Mouse (Mus musculus) frontal cortex, adult 2 months (tissue): ENCODE measurements around the gene BC055324. TPM values are rescaled to one million over a fixed set of nuclear protein-coding genes. Genes with fewer than 3 reads are reported as not detected.

Experiments used
- DNase-seq, 2 experiments: peaks; one replicate each; pipeline ENCODE4 v3.0.0; 2022; ENCODE audit warnings: low spot score in 1 of 2; ENCODE audit errors: extremely low spot score in 1 of 2
- polyA plus RNA-seq: library from polyadenylated mRNA; depleted of rRNA; stranded (reverse); fragments of >200 nt; gene quantifications from 2 replicates; pipeline ENCODE4 v1.2.3, GENCODE M21; 2012

BC055324 gene
- polyA plus RNA-seq, 1 experiment: 0.98 TPM

DNA sequence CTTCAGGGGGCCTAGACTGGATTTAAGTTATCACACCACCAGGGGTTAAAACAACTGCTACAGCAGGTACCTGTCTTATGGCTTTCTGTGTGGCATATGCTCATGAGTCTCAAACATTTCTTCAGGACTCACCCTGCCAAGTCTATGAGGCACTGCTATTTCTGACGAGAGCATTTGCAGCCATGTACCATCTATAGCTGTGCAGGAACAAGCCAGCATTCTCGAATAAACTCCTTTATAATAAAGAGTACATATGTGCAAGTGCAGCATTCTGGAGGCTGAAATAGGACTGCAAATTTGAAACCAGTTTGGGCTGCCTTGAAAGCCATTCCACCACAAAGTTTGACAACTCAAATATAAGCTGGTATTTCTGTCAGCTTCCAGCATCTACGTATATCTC, 36.6 kb downstream of the BC055324 start:
- peak; percentile 25 to 37 for DNase-seq

DNA sequence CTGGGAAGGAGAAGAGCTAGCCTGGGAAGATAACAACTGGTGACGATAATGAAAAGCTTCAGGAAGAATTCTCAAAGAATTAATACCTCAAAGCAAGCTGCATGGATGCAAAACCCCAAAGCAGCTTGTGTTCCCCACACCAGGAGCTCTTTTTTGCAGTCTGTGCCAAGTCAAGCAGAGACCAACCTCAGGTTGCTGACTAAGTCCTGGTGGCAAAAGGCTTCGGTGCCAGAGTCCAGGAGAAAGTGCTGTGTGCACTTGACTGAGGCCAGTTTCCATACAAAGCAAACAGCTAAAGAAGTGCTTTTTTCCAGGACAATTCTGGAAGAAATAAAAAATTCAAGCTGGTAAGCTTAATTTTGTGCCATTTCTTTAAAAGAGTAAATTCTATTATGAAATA, 41.2 kb downstream of the BC055324 start:
- DNase-seq: no peak

DNA sequence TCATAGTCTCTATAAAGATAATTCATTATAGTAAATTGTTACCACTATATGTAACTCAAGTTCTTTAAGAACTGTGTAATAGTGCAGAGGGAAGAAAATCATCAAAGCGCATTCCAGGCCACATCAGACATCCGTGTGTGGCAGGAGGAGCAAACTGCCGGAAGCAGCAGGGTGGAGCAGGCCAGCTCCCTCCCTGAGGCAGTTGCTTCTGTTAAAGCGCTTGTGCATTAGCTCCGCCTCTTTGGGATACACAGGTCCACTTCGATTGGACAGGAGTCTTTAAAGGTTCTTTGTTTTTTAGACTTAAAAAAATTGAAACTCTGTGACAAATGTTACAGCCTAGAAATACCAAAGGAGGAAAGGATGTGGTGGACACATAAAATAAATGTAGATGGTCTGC, 52.5 kb downstream of the BC055324 start:
- no peak for DNase-seq

DNA sequence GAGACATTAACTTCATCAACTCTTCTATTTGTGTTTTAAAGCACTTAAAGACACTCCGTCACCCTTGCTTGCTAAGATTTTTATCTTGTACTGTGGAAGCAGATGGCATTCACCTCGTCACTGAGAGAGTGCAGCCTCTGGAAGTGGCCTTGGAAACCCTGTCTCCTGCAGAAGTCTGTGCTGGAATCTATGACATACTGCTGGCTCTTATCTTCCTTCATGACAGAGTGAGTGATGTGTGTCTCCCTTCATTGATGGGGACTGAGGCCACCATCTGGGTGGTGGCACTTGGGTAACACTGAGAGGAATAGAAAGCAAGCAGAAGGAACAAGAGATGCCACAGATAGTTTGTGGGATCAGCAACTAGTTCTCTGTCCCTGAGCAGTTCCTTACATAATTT, 60.0 kb downstream of the BC055324 start:
- DNase-seq: no peak

DNA sequence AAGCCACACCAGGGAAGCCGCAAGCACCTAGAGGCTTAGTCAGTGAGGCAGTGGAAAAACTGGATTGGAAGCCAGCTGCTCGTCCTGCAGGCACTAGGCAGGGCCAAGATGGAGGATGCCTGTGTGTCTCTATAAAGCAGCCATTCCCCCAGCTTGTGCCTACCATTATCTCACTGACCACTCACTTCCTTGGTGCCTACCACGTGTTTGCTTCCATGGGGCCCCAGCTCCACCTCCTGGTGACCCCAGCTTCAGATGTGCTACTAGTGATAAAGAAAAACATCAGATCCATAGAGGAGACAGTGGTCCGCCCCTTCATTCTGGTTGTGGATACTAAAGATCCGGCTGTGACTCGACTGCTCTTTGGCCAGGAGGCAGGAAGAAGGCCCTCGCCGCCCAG, 62.8 kb downstream of the BC055324 start:
- no peak for DNase-seq

DNA sequence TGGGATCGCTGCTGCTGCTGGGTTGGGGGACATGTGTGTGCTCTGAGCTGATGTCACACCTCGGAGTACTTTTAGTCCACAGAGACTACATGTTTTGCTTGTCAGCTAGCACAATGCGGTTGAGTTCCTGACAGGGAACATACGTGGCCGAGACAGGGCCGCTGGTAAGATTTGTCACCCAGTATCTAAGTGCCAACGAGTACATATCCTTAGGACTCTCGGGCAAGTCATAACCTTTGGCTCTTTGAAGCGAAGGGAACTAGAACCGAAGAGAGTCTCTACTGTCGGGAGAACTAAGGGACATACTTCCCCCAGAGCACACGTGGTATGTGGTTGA, 64.2 kb downstream of the BC055324 start:
- DNase-seq: peak in 1 of 2 experiments; percentile 17

DNA sequence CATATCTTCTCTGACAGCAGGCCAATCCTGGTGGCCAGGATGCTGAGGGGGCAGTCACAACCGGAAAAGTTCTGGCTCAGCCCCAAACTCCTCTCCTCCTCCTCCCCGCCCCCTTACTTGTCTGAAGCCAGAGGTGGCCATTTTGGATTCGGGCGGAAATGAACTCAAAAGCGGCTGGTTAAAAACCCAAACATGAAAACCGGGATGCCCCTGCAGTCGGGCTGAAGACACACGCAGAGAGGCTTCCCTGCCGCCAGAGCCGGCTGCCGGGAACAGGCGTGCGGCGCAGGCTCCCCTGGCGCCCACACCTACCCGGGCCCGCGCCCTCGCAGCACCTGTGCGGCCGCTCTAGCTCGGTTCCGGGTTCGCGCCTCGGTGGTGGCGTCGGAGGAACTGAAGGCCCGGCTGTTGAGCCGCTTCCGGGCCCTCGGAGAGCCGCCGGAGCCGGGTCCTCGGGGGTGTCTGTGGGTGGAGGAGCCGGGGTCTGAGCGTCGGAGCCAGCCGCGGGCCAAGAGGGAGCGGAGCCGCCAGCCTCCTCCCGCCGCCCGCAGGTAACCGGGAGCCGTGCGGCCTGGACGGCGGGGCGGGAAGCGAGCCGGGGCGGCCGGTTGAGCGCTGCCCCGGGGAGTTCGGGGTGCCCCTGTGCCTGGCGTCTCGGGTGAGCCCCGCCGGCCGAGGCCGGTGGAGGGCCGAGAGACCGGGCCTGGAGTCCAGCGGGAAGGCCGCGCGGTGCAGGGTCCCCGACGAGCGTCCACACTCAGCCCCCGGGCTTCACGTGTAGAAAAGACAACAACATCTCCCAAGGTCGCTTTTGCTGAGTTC, 64.7 kb downstream of the BC055324 start:
- peak; percentile 83 to 90 for DNase-seq

DNA sequence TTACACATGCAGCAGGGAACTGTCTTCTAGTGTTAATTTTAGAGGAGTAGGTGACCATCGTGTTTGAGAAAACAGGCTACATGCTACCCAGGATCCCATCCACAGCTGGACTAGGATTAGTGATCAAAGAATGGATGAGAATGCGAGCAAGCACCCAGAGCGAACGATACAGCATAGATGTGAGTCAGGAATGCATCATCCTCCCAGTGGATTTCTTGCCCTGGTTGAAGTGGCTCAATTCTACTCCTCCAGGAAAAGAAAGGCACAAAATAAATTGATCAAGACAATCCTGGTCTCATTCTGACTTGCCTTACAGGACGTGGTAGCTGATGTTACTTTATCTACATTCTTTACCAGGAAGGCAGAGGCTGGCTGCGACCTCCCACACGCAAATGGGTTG, 65.8 kb downstream of the BC055324 start, which contains the start of gene Scyl3:
Gene Scyl3, plus strand, starts transcription at position 255 of the 400 bp plus-strand sequence.
- DNase-seq: peak in 1 of 2 experiments; percentile 34

DNA sequence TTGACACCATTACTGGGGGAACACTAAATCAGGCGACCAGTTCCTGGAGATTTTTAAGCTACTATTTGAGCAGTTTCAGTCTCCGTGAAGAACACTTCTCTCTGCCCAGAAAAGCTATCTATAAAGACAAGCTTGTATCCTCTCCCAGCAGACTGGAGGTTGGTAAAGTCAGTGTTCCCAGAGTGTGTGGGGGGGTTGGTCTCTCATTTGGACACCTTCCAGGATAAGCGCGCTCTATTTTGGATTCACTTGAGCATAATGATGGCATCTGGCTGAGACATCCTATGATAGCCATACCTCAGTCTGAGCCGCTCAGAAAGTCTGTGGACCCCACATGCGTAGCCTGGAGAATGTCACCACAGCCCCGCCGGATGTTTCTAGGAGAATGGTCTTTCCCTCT, 70.5 kb downstream of the BC055324 start:
- peak in 1 of 2 experiments; percentile 54 for DNase-seq

DNA sequence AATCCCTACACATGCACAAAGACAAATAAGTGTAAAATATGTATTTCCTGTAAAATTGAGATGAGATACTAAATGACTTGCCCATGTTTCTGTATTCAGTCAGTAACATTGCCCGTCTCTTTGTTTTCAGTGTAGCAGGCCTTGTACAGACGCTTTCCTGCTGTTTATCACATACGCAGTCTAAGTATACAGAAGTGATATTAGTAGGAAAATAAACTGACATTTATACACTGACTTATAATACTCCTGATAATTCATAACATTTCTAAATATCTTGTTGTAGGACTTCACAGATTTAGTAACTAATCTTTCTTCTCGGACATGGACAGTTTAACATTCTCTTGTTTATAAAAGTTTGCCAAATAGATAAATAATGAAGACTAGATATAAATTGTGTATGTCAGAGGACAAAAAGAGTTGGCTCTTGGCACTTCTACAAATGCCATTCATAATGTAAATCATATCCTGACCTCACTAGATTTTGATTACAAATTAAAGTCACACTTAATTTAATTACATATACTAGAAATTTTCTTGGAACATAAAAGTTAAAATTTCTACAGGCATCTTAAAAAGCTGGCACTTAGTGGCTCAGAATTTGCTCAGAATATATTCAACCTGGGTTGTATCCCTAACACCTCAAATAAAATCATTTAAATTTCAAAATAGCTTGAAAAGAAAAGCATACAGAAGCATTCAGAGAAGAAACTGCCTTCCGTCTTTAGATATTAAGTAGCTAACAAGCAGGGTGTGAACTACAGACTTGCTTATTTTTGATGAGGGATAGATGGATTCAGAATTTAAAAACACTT, 77.0 kb downstream of the BC055324 start:
- no peak for DNase-seq

DNA sequence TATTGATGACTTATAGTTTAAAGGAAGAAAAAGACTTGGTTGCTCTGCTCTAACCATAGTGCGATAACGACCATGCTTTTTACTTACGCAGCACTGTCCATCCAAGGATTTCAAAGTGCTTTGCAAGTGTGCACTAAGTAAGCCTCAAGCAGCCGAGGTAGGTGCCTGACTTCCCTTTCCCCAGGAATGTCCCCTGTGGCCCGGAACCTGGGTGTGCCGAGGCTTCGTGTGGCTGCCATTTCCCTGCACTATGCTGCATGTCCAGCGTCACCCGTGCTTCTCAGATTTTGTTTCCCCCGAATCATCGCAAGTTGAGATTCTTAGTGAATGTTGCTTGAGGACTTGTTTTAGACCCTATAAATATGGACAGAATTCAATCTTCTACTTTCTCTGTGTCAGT, 82.6 kb downstream of the BC055324 start:
- no peak for DNase-seq

DNA sequence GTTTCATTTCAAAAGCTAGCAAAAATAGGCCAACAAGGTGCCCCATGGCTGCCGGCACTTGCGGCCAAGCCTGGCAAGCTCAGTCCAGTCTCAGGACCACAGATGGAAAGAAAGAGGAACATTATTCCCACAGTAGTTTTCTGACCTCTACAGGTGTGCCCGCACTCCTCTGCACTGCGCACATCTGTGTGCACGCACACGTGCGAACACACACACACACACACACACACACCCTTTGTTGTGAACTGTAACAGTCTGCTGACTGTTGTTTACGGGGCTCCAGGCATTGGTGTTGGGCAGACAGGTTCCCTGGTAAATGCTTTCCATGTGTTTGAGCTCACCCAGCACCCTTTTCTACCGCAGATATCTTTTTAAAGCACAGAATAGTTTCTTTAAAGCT, 83.8 kb downstream of the BC055324 start:
- DNase-seq: no peak

DNA sequence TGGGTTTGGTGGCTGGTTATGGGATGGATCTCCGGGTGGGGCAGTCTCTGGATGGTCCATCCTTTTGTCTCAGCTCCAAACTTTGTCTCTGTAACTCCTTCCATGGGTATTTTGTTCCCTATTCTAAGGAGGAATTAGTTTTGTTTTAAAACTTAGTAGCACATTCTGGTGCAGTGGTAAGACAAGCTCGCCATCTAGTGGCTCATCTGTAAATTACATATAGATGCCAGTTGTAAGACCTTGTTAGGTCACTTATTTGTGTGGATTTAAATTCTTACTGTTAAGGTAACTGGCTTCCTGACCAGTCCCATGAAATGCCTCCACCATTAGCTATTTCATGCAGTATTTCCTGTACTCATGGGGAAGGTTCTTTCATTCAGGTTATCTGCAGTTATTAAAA, 84.3 kb downstream of the BC055324 start:
- DNase-seq: peak in 1 of 2 experiments; percentile 77

DNA sequence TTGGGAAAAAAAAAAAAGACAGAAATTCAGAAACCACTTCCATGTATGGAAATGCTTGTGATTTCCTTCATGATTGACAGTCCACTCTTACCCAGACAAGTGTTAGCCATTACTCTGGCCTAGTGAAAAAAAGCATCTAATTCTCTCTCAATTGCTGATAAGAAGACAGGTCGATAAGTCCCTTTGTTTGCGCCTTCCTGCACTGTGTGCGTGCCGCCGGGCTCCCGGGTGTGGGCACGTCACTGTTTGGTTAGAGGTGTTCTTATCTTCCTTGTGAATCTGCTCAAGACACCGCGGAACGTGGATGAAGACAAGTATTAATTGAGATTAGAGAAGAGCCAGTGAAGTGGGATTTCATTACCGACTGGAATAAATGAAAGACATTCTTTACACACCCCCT, 86.2 kb downstream of the BC055324 start:
- DNase-seq: no peak

DNA sequence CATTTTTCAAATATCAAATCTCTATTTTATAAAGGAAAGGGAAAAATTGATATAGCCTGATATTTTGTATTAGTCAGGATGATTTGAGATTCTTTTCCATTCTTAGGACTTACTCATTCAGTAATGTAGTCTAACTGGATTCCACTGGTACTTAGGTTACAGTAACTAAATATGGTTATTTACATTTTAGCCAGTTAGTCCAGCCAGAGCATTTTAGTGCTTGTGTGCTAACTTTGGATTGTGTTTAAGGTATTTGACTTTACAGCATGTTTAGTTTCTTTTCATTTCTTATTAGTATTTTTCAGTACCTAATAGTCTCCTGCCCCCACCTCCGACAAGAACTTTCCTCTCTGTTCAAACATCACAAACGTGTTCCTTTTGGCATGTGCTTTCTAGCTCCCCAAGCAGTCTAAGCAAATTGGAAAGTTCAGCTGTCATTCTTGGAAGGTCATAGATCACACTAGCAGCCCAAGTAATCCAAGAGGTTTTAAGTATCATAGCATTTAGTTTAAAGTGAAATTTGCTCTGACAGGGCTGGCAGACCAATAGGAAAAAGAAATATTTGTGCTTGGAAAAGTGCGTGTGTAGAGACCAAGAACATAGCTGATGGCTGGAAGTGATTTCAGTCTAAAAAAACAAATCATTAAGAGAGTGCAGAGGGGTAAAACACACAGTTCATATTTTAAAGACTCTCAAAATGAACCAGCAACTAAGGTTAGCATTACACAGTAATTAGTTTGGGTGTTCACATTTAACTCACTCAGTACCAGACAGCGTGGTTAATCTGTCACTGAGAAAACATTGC, 87.4 kb downstream of the BC055324 start:
- DNase-seq: no peak

DNA sequence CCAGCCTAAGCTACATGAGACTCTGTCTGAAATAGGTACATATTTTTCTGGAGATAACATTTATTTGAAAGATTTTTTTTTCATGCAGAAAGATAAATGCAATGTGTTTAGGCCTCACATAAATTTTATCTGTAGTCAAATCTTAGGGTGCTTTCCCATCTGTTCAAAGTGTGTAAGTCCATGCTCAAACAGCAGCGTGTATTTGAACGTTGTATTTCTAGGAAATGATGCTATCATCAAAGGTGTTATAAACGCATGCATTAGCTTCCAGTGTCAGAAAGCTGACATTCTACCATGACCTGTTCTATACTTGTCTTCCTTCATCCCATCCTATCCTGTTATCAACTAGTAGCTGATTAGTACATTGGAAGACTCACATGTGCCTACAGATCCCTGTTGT, 91.2 kb downstream of the BC055324 start:
- no peak for DNase-seq

DNA sequence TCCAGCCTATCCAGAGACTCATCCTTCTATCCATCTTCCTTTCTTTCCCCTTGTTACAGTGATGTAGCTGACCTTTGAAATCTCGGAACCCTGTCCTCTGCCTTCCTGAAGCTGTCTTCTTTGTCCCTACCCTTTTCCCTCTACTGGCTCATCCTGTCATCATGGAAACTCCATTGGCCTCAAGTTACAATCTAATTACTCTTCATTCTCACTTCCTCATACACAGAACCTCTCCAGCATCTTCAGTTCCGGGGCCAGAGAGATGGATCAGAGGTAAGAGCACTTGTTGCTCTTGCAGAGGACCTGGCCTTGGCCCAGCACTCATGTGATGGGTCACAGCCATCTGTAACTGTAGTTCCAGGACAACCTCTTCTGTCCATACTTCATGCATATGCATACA, 94.4 kb downstream of the BC055324 start:
- no peak for DNase-seq

DNA sequence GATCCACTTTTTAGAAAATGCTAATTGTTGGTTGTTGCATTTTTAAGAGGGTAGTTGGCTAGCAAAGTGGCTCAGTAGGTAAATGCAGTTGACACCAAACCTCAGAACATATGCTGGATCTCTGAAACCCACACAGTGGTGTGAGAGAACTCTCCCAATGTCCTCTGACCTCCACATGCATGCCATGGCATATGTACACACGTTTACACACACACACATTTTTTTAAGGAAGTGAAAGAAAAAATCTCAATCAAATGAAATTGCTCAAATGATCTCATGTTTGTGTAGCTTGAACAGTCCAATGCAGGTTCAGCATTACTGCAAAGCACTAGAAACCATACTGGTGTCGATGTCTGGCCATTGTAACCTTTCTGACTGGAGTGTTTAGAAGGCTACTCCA, 95.0 kb downstream of the BC055324 start:
- no peak for DNase-seq

DNA sequence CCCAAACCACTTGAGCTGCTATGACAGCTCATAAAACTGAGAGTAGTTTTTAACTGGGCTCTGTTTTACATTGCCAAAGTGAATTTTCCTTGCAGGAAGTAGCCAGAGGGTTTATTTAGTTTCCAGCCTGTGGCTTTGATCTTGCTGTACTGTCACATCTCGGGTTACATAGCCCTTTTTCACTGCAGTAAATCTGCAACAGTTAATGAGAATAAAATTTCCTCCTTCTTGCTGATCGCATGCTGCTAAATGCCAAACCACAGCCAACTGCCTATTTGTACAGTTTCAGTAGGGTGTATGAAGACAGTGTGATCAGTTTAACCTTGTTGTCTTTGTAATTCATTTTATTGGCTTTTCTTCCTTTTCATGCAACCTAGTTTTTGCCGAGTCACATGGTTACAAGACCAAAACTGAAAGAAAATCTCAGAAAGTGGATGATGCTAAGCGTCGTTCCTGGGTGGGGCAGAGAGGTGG, 96.3 kb downstream of the BC055324 start:
- no peak for DNase-seq
